Mouse (Mus musculus): Measurements from ENCODE around the gene Plekhg6.

The Plekhg6 gene

DNA sequence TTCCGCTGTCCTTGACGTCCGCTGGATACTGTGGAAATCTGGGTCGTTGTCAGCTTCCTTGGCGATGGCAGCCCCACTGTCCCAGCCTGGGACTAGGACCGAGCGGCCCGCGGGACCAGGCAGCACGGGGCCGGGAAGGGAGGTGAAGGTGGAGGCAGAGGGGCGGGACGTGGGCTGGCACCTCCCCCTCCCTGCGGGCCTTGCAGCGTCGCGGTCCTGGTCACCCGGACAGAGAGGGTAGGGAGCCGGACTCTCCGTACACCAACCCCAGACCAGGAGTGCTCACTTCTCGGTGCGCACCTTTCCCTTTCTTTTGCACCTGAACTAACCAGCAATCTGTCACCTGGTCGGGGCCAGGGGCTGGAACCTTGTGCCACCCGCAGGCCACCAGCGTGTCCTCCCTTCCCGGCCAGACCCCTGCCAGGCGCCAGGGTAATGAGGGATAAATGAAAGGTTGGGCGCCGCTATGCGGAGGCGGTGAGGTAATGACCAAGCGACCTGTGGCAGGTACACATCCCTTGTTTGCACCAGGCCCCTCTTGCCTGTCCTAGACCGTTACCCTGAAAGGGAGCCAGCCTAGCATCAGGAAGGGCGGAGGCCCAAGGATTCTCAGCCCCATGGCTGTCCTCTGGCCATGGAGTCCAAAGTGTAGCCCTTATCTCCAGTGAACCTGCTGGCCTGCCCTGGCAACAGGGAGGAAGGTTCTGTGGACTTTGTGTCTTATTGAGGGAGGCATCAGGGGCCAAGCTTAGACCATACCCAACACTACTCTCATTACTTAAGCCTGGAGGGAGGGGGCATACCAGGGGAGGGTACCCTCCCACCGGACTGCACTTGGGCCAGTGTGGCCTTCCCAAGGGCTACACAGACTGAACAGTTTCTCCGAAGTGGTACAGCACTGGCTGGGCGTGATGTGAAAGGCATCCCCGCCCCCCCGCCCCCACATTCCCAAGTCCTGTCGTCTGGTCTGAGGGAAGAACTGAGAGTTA, at the start of gene Plekhg6:
Plekhg6 (minus strand) TSS at position 422 of the 989 bp plus-strand sequence.
- no peak for DNase-seq

DNA sequence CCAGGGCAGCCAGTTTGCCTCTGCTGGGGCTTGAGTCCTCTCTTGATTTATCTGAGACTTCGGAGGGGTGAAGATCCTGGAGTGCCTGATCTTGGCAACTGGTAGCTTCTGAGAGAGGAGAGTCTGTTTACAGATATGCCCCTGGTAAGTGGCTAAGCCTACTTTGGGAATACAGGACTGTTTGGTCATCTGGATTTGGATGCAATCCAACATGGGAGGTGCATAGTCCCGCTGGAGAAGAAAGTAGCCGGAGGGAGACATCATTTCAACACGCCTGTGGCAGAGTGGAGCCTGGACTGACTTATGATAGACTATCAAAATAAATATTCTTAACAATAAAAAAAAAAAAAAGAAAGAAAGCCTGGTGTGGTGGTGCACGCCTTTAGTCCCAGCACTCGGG, 49.1 kb upstream of the Plekhg6 start:
- DNase-seq, result no peak

DNA sequence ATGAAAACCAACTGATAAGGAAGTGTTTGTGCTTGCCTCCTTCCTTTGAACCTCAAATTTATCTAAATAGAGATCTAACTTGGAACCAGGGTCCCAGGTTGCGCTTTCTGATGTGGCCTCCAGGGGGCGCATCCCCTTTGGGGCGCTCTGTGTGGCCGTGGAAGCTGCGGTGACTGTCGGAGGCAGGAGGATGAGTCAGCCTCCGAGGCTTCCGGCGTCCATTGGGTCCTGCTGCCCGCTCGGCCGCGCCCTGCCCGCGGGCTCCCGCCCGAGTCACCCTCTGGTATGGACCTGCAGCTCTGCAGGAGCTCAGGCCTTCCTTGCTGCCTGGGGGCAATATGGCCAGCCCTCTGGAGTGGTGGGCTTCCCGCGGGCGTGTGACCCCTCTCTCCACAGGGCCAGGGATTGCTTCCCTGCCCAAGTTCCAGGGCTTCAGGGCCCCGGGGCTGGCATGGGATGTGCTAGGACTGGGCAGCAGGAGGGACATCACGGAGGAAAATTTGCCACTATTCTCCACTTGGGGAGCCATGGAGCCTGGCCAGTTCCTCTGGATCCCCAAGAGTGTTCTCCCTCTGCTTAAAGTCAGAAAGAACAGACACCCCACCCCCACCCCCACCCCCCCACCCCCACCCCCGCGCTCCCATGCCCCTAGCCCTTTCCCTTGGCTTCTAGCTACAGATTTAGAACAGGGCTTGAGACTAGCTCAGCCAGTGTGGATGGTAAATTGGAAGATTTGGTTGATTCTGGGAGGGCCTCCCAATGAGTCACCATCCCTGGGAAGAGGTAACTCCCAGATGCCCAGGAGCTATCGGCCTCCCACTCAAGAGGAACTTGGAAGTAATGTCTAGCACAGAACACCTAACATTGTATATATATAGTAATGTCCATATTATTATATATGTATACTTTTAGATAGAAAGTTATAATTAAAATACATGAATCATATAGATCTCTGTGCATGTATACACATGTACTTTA, 46.1 kb upstream of the Plekhg6 start:
- peak; percentile 55 for DNase-seq

DNA sequence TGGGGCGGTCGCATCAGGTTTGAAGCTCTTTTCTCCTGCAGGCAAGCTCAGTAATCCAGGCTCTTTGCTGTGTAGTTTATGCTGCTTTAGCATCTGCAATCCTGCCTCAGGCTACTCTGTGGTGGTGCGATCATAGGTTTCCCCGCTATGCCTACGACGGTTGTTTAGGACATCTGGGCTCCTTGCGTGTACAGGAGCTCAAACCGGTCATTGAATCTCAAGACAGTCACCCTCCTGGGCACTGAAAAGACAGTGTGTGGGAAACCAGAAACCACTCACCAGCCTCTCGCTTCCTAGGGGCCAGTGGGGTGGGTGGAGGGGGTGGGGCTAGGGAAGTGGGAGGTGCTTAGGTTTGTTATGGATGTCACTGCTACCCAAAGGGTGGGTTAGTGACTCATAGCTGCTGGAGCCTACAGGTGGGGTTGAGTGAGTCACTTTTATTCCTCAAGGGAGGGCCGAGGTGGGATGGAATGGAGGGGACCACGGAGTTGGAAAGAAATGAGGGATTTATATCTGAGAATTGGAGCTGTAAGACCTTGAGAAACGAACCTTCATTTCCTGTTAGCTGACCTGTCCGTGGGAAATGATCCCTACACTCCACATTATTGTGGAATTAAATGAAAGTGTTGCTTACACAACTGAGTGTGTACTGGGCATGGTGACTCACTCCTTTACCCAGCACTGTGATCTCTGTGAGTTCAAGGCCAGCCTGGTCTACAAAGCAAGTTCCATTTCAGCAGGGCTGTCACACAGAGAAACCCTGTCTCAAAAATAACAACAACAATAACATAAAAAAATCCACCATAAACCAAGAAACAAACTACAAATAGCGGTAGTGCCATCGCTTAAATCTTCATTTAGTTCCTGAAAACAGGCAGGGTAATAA, 44.9 kb upstream of the Plekhg6 start:
- no peak for DNase-seq

DNA sequence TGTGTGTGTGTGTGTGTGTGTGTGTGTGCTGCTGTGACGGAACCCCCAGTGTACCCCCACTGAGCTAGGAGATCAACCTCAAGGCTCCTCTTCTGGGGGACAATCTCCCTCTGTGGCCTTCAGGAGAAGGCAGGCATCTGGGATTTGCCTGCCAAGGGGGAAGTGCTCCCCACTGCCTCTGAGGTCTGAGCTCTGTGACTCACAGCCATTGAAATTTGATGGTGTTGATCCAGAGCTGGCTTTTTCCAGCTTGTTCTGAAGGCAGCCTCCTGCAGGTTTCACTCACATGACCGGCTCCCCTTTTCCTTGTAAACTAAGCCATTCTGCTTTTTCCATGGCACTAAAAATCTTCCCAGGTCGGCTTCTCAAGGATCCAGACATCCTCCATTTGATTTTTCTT, 43.6 kb upstream of the Plekhg6 start:
- DNase-seq, result no peak

DNA sequence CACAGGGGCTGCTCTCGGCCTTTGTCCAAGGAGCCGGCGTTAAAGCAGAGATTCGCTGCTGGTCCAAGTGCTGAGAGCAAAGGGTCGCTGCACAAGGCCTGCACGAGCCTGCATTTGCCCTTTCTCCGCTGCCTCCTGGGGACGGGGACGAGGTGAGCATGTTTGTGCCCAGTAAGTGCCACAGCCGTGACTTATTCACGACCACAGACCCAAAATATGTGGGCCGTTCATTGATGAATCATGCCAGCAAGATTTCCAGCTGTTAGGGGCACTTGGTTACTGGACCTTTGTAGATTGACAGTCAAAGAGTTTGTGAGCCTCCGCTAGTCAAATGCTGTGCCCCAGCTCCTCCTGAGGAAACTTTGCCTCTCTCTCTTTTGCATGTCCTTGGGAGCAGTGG, 42.9 kb upstream of the Plekhg6 start:
- DNase-seq, result no peak

DNA sequence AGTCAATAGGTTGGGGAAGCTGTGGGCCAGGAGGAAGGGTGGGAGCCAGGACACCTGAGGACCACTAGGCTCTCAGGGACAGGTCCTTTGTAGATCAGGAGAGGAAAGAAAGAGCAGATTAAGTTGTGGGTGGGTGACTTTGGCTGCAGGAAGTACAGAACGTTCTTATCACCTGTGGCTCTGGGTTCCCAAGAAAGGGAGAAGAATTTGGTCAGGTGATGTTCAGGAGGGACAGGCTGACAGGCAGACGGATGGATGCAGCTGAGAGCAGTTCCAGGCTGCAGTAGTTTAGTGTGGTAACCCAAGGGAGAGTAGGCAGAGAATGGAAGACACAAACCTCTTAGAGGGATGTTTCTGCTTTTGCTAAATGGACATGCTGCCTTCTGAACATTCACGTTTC, 42.5 kb upstream of the Plekhg6 start:
- DNase-seq, result no peak

DNA sequence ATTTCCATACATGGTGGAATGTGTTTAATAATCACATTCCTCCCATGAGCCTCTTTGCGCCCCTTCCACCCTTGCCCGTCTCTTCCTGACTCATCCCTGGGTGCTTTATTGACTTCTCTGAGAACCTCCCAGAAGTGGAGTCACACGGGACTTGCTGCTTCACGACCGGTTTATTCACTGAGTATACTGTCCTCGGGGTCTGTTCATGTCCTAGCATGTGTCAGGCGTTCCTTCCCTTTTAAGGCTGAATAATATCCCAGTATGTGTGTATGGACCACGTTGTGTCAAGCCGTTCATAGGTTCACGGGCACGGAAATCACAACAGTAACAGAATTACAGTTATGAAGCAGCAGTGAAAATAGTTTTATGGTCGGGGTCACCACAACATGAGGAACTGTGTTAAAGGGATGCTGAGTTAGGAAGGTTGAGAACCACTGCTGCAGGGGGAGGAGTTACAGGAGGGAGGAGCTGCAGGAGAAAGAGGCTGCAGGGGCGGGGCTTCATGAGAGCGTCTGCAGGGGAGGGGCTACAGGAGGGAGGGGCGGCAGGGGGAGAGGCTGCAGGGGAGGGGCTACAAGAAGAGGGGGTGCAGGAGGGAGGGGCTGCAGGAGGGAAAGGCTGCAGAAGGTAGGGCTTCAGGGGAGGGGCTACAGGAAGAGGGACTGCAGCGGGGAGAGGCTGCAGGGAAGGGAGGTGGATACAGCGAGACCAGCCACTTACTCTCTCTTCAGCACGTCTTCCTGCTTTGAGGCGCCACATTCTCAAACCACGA, 41.6 kb upstream of the Plekhg6 start:
- no peak for DNase-seq

DNA sequence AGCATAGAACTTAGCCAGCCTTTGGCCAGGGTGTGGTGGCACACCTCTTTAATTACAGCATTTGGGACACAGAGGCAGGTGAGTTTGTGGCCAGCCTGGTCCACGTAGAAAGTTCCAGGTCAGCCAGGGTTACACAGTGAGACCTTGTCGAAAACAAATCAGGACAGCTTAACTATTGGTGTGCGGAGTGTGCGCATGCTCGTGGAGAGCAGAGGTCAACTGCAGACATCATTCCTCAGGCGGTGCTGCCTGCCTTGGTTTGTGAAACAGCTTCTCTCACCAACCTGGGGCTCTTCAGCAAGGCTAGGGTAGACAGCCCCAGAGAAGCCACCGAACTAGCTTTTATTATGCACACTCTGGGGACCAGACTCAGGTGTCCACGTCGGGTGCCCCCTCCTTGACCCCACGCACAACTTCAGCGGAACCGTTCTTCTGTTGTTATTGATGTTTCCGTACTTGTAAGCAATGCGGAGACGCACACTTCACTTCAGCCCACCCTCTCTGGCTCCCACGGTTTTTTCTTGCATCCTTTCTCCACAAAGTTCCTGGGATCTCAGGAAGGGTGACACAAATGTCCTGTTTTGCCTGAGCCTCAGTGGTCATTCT, 40.0 kb upstream of the Plekhg6 start:
- no peak for DNase-seq

DNA sequence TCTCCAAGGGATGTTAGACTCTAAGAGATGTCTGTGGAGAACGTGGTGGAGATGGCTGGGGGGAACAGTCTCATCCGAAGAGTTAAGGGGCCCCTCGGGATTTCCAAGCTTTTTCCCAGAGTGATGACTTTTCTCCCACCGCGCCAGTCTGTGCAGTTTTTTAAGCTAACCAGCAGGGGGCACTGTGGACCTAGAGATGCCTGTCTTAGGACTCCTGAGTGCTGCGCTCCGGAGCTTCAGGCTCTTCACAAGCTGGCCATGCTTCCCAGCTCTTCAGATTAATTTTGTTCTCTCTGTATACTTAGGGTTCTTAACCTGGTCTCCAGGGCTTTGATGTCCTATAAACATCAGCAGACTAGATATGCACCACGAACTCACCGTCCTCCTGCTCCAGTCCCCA, 38.2 kb upstream of the Plekhg6 start:
- DNase-seq, result peak; percentile 67

DNA sequence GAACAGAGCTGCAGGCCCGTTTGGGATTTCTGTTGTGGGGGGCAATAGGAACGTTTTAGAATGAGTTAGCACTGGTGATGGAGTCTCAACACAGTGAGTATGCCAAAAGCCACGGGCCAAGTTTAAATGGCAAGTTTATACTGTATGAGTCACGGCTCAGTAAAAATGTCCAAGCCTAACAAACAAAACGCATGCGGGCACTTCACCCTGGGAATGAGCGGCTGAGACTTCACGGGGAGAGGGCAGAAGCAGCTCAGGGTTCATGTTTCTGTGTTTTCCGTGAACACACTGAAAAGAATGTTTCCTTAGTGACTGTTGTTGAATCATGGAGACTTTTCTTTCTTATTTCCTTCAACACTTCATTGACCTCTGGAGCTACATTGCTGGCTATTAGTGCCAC, 32.7 kb upstream of the Plekhg6 start:
- no peak for DNase-seq

DNA sequence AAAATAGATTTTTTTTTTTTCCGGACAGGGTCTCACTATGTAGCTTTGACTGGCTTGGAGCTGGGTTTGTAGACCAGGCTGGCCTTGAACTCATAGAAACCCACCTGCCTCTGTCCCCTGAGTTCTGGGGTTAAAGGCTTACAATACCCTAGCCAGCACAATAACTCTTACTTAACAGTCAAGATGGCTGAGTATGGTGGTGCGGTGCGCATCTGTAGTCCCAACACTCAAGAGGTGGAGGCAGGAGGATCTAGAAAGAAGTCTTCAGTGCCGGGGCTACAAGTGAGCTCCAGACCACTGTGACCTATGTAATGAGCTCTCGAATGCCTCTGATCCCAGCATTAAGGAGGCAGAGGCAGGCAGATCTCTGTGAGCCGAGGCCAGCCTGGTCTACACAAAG, 31.1 kb upstream of the Plekhg6 start:
- DNase-seq, result no peak

DNA sequence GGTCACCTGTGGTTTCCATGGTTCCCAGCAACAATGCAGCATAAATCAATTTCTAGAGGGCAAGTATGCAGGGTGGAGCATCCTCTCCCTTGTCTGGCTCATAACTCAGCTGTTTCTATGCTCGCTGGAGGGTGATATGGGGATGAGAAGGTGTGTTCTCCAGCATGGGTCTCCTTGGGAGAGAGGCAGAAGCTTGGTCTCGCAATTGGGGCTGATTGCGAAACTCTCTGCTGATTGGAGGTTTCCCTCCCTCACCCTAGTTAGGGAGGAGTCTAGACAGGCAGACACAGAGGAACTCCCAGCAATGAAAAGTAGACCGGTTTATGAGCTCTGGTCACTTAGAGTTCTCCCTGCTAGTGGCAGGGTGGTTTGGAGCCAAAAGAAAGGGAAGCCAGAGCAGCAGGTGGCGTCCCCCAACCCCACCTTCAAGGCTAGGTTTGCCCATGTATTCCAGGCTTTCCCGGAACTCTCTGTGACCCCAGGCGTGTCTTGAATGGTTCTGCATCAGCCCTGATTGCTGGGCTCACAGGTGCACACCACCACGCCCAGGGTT, 30.5 kb upstream of the Plekhg6 start:
- DNase-seq, result no peak

DNA sequence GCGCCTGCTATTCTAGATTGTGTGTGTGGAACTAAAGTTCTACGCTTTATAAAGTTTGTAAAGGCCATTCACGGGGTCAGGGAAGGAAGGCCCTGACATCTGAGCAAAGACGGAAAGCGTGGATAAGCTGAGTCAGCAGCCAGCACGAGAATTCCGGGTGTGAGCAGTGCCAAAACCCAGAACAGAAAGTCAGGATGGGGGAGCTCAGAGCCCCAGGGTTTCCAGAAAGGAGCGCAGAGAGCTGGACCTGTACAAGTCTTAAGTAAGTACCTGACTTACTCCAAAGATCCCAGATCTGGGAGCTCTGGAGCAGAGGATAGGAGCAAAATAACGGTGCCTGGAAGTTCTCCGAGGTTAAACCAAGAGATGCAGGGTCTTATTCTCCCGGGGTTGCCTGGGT, 30.0 kb upstream of the Plekhg6 start:
- no peak for DNase-seq

DNA sequence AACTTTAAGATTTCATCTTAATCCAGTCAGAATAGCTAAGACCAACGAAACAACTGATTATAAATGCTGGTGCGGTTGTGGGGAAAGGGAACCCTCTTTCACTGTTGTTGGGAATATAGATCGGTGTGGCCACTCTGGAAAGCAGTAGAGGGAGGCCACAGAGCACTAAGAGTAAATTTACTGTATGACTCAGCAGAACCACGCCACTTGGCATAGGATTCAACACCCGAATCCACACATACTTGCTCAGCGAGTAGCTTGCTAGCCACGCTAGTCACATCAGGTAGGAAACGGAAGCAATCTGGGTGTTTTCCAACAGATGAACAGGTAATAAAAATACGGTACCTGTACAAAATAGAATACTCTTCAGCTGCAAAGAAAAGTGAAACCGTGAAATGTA, 27.1 kb upstream of the Plekhg6 start:
- no peak for DNase-seq

DNA sequence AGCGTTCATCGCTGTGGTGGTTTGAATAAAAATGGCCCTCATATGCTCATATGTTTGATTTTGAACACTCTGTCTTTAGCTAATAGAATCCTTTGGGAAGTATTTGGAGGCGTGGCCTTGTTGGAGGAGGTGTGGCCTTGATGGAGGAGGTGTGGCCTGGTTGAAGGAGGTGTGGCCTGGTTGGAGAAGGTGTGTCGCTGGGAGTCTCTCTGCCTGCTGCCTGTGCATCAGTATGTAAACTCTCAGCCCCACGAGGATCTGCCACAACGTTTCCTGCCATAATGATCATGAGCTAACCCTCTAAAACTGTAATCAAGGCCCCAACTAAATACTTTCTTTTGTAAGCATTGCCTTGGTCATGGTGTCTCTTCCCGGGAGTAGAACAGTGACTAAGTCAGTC, 26.6 kb upstream of the Plekhg6 start:
- no peak for DNase-seq

DNA sequence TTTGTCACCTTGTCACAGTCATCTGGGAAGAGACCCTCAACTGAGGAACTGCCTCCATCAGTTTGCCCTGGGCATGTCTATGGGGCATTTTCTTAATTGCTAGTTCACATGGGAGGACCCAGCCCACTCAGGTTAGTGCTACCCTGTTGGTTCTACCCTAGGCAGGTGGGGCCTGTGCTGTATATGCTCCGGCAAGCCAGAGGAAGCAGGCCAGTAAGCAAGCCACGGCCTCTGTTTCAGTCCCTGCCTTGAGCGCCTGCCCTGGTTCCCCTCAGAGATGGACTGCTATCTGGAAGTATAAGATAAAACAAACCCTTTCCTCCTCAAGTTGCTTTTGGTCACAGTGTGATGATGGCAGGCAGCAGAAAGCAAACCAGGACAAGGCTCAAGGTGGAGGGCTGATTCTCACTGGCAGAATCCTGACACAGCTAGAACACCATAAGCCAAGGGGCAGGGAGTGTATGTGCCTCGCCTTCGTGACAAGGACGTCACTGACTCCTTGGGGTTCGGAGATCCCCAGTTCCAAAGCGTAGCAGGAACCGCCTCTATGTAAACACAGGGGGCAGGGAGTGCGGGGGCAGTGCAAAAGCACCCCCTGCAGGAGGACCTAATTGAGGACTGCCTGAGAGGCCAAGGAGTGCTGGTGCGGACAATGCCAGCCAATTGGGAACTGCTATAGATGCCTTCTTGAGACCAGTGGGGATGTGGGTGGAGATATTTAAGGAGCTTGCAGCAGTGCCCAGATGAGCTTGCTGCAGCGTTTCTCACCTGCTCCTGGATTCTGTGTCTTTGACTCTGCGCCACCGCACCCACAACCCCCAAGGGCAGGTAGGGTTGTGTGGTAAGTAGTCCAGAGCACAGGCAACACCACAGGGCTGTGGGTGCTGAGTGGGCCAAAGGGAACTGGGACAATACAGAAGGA, 25.1 kb upstream of the Plekhg6 start:
- no peak for DNase-seq

DNA sequence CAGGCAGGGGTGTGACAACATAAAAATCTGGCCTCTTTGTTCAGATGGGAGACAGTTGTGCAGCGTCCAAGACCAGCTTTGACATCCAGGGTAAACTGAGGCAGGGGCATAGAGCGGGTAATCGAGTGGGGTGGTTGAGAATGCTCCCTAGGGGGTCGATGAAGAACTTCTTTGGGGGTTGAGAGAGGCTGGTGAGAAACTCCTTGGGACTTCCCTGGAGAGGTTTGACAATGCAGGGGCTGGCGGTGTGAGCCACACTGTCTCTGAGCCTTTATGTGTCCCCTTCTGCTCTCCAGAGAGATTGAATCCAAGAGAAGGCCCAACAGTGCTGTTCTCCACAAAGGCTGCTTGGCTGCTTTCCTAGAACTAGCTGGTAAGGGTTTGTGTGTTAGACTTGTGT, 9.3 kb upstream of the Plekhg6 start:
- no peak for DNase-seq

DNA sequence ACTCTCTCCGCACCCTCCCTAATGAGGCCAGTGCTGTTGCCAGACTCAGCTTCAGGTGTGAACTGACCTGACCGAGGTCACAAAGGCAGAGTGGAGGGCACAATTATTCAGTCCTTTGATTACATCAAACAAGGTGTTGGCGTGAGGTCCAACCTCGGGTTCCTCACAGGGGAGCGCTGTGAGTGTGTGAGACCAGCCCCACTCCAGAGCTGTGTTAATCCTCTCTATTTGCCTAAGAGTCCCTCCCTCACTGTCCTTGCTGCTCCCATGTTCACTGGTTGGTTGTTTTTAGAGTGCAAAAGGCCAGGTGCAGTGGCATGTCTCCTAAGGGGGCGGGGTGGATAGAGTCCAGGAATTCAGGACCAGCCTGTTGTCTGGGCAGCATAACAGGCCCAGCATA, 5.5 kb upstream of the Plekhg6 start:
- DNase-seq, result no peak

All from cerebellum, adult 8-10 months (tissue).